Mouse (Mus musculus) cerebellum, adult 2 months (tissue): Measurements from ENCODE around the gene Asic5. TPM values are rescaled to one million over a fixed set of nuclear protein-coding genes. Genes with fewer than 3 reads are reported as not detected.

ENCODE experiments used
- DNase-seq, 2 experiments: peaks; one replicate each; pipeline ENCODE4 v3.0.0; 2021
- H3K27ac ChIP-seq: fragments of 200-500 bp; 2 replicates; pipeline ENCODE4 v1.5.1; 2012; ENCODE audit warnings: low read length, control low read depth, inconsistent platforms; ENCODE audit not compliant: insufficient read depth
- H3K27me3 ChIP-seq: fragments of 200-500 bp; 2 replicates; pipeline ENCODE4 v1.6.1; 2012; ENCODE audit warnings: inconsistent platforms, mild to moderate bottlenecking, low read length, moderate library complexity; ENCODE audit not compliant: control insufficient read depth, insufficient read depth
- H3K4me1 ChIP-seq: fragments of 200-500 bp; 2 replicates; pipeline ENCODE4 v1.6.1; 2011; ENCODE audit warnings: low read length; ENCODE audit not compliant: control insufficient read depth, insufficient read depth
- H3K4me3 ChIP-seq: fragments of 200-500 bp; replicated peaks from 2 replicates; pipeline ENCODE3; 2011; ENCODE audit warnings: mild to moderate bottlenecking, low read depth, low read length, control low read depth; ENCODE audit not compliant: insufficient read depth
- CTCF ChIP-seq: fragments of 200-500 bp; IDR thresholded peaks from 2 replicates; pipeline ENCODE4 v1.5.1; 2011; ENCODE audit warnings: low read depth, mild to moderate bottlenecking, control low read depth, low read length, moderate library complexity, borderline replicate concordance; ENCODE audit not compliant: insufficient read depth
- POLR2A ChIP-seq: fragments of 200-500 bp; IDR thresholded peaks from 2 replicates; pipeline ENCODE4 v1.6.1; 2011; ENCODE audit warnings: low read length, control low read depth, borderline replicate concordance; ENCODE audit not compliant: insufficient read depth
- WGBS: fragments of 180-500 bp; shearing (Covaris S2); methylation state at CpG from one replicate; pipeline ENCODE4 v1.1.7; 2018; 5-methylcytosine and 5-hydroxymethylcytosine counted together
- polyA plus RNA-seq: library from polyadenylated mRNA; depleted of rRNA; stranded (reverse); fragments of >200 nt; gene quantifications from 2 replicates; pipeline ENCODE4 v1.2.3, GENCODE M21; 2012

Gene Asic5
- polyA plus RNA-seq, 1 experiment = not detected

GRCm38 (mm10) chr3:81987628-81988027, 5.5 kb downstream of the Asic5 start:
- no peak for TF ChIP-seq CTCF
- no peak for TF ChIP-seq POLR2A
- H3K4me1 ChIP-seq = no peaks in the 10 kb centered on the region
- WGBS = 95% methylated on average over 3 of the region's 3 CpGs
- no peak overlapping the region for H3K4me3 ChIP-seq
- no peak overlapping the region for H3K27ac ChIP-seq
- no peaks in the 10 kb centered on the region for H3K27me3 ChIP-seq
- no peak for DNase-seq

GRCm38 (mm10) chr3:81989692-81990141, 7.6 kb downstream of the Asic5 start:
- no peak for DNase-seq
- H3K27me3 ChIP-seq = no peaks in the 10 kb centered on the region
- no peaks in the 10 kb centered on the region for H3K4me1 ChIP-seq
- H3K4me3 ChIP-seq = no peak overlapping the region
- no peak overlapping the region for H3K27ac ChIP-seq
- 59% methylated on average over 2 of the region's 2 CpGs for WGBS
- no peak for TF ChIP-seq POLR2A
- TF ChIP-seq CTCF = no peak

- Histone ChIP-seq H3K27me3 (no peaks in the 10 kb centered on the region), H3K4me3 (no peak overlapping the region), H3K4me1 (no peaks in the 10 kb centered on the region), H3K27ac (no peak overlapping the region)
- WGBS = 64% methylated on average over 3 of the region's 3 CpGs
- TF ChIP-seq POLR2A = no peak
- no peak for TF ChIP-seq CTCF
- DNase-seq = no peak
Observed at GRCm38 (mm10) chr3:81990531-81990930, 8.4 kb downstream of the Asic5 start.

GRCm38 (mm10) chr3:81995371-81995770, 13.3 kb downstream of the Asic5 start:
- Histone ChIP-seq H3K27ac (no peak overlapping the region), H3K27me3 (no peaks in the 10 kb centered on the region), H3K4me1 (no peaks in the 10 kb centered on the region), H3K4me3 (no peak overlapping the region)
- TF ChIP-seq CTCF (no peak), POLR2A (no peak)
- WGBS = 50% methylated on average over 4 of the region's 4 CpGs
- DNase-seq = no peak

GRCm38 (mm10) chr3:81995988-81996387, 13.9 kb downstream of the Asic5 start:
- TF ChIP-seq POLR2A (no peak), CTCF (peak; percentile 45; the same call in 1 of the 2 replicates)
- Histone ChIP-seq H3K27me3 (no peaks in the 10 kb centered on the region), H3K4me3 (no peak overlapping the region), H3K27ac (no peak overlapping the region), H3K4me1 (no peaks in the 10 kb centered on the region)
- DNase-seq = peak in 1 of 2 experiments; percentile 57
- 2% methylated on average over 1 of the region's 1 CpGs for WGBS

GRCm38 (mm10) chr3:82007002-82007401, 24.9 kb downstream of the Asic5 start:
- H3K27ac ChIP-seq = no peak overlapping the region
- TF ChIP-seq CTCF (no peak), POLR2A (no peak)
- no peak overlapping the region for H3K4me3 ChIP-seq
- H3K27me3 ChIP-seq = no peaks in the 10 kb centered on the region
- H3K4me1 ChIP-seq = no peaks in the 10 kb centered on the region
- no peak for DNase-seq
- WGBS = 94% methylated on average over 1 of the region's 1 CpGs

- no peak for TF ChIP-seq POLR2A
- no peak for TF ChIP-seq CTCF
- H3K27ac ChIP-seq = no peak overlapping the region
- no peak for DNase-seq
- no peaks in the 10 kb centered on the region for H3K27me3 ChIP-seq
- WGBS = 12% methylated on average over 7 of the region's 7 CpGs
- H3K4me3 ChIP-seq = no peak overlapping the region
- no peaks in the 10 kb centered on the region for H3K4me1 ChIP-seq
Observed at GRCm38 (mm10) chr3:82014148-82014703, 32.1 kb downstream of the Asic5 start.

GRCm38 (mm10) chr3:82022421-82022920, 40.4 kb downstream of the Asic5 start:
- no peaks in the 10 kb centered on the region for H3K27me3 ChIP-seq
- no peaks in the 10 kb centered on the region for H3K4me1 ChIP-seq
- WGBS = 90% methylated on average over 8 of the region's 8 CpGs
- no peak overlapping the region for H3K27ac ChIP-seq
- TF ChIP-seq CTCF (no peak), POLR2A (no peak)
- H3K4me3 ChIP-seq = no peak overlapping the region
- no peak for DNase-seq
